Mouse (Mus musculus) lung, embryonic 16.5 days (tissue): ENCODE measurements at regions not wholly inside any gene's neighbourhood (a gene's known extent, or its start where the extent isn't known, plus 50 kb on each side); places are given as distances from the start of the nearest gene placed in this dataset.

Source experiments
- ATAC-seq: fragments of 200-750 bp; cut with Nextera tagmentation; 2 replicates; pipeline ENCODE4 v1.8.0; 2017; ENCODE audit warnings: low read depth, mild to moderate bottlenecking, moderate library complexity
- H3K27ac ChIP-seq: fragments of 300-500 bp; sonication (generic); 2 replicates; pipeline ENCODE4 v1.5.1; 2014; ENCODE audit warnings: mild to moderate bottlenecking, control low read depth, low read length
- H3K27me3 ChIP-seq: fragments of 300-500 bp; sonication (generic); 2 replicates; pipeline ENCODE4 v1.6.1; 2014; ENCODE audit warnings: low read depth, low read length, mixed read lengths; ENCODE audit not compliant: control insufficient read depth, insufficient read depth
- H3K36me3 ChIP-seq: fragments of 300-500 bp; sonication (generic); 2 replicates; pipeline ENCODE4 v1.6.1; 2014; ENCODE audit warnings: low read length; ENCODE audit not compliant: control insufficient read depth, insufficient read depth
- H3K4me1 ChIP-seq: fragments of 300-500 bp; sonication (generic); replicated peaks from 2 replicates; pipeline ENCODE4 v1.6.1; 2014; ENCODE audit warnings: low read length, mixed read lengths; ENCODE audit not compliant: control insufficient read depth, insufficient read depth
- H3K4me2 ChIP-seq: fragments of 300-500 bp; sonication (generic); 2 replicates; pipeline ENCODE4 v1.6.1; 2014; ENCODE audit warnings: low read depth, low read length, control low read depth
- H3K4me3 ChIP-seq: fragments of 300-500 bp; sonication (generic); 2 replicates; pipeline ENCODE4 v1.5.1; 2014; ENCODE audit warnings: mild to moderate bottlenecking, low read length, control low read depth
- H3K9ac ChIP-seq: fragments of 300-500 bp; sonication (generic); 2 replicates; pipeline ENCODE4 v1.6.1; 2014; ENCODE audit warnings: low read length, control low read depth
- H3K9me3 ChIP-seq: fragments of 300-500 bp; sonication (generic); 2 replicates; pipeline ENCODE4 v1.6.1; 2016; ENCODE audit warnings: low read length; ENCODE audit not compliant: control insufficient read depth
- WGBS: fragments of 180-500 bp; shearing (Covaris S2); extraction: QIAGEN DNeasy Blood & Tissue Kit; methylation state at CpG from one replicate; pipeline ENCODE4 v1.1.7; 2014; 5-methylcytosine and 5-hydroxymethylcytosine counted together

DNA sequence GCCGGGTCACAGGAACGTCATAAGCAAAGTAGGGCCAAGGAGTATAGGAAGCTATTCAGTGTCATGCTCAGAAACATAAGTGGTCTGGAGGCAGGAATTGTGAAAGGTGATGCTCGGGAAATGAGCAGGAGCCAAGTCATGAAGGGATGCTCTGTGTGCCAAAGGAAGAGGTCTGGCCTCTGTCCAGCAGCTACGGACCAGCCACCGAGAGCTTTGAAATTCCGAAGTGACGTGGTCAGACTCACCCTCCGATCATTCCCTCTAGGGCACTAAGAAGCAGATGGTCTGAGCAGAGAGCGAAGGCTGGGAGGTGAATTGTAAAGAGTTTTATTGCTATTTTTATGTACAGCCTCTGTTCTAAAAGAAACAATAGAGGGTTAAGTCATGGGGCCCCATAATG lies 206.9 kb upstream of the Gm26657 start:
- no peaks in the 10 kb centered on the region for H3K9me3 ChIP-seq
- H3K4me3 ChIP-seq, result no peak overlapping the region
- no peak; the same call in 1 of the 2 replicates for ATAC-seq
- H3K4me1 ChIP-seq, result peaks cover 3% of the 10 kb centered on the region; the same call in 1 of the 2 replicates
- H3K36me3 ChIP-seq, result no peaks in the 10 kb centered on the region
- no peak overlapping the region for H3K4me2 ChIP-seq
- no peak overlapping the region for H3K27ac ChIP-seq
- H3K27me3 ChIP-seq, result no peaks in the 10 kb centered on the region
- H3K9ac ChIP-seq, result no peak overlapping the region
- WGBS, result 37% methylated on average over 9 of the region's 9 CpGs

GRCm38 (mm10) chr4:56528571-56528970 lies 211.3 kb upstream of the Gm26657 start:
- no peak for ATAC-seq

GRCm38 (mm10) chr4:56524430-56524985 lies 215.4 kb upstream of the Gm26657 start:
- Histone ChIP-seq H3K9me3 (no peaks in the 10 kb centered on the region), H3K27me3 (no peaks in the 10 kb centered on the region), H3K4me1 (no peaks in the 10 kb centered on the region), H3K9ac (no peak overlapping the region), H3K36me3 (no peaks in the 10 kb centered on the region), H3K27ac (no peak overlapping the region), H3K4me2 (no peak overlapping the region), H3K4me3 (no peak overlapping the region)
- ATAC-seq, result no peak
- 82% methylated on average over 6 of the region's 6 CpGs for WGBS

More at GRCm38 (mm10) chr4:56528571-56528970, 211.3 kb upstream of the Gm26657 start:
- WGBS, result 78% methylated on average over 2 of the region's 2 CpGs
- Histone ChIP-seq H3K9ac (no peak overlapping the region), H3K4me2 (no peak overlapping the region), H3K4me3 (no peak overlapping the region), H3K4me1 (peaks cover 3% of the 10 kb centered on the region; the same call in 1 of the 2 replicates), H3K27me3 (no peaks in the 10 kb centered on the region), H3K27ac (no peak overlapping the region), H3K9me3 (no peaks in the 10 kb centered on the region), H3K36me3 (no peaks in the 10 kb centered on the region)

DNA sequence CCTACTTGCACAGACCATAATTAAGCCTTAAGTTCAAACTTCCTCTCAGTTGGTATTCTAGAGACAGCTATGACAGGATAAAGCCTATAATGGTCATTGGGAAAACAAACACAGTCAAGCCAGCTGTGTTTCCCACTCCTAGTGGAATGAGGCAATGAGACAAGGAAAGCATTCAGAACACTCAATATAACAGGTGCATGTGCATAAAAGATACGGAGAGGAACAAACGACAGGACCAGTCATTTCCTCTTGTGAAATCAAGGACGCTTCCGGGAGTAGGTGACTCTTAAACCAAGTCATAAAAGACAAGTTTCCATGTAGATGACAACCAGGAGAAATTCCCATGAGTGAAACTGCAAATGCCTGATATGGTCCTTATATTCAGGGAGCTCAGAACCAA lies 232.1 kb upstream of the Gm26657 start:
- Histone ChIP-seq H3K4me3 (no peak overlapping the region), H3K27me3 (no peaks in the 10 kb centered on the region), H3K4me1 (no peaks in the 10 kb centered on the region), H3K4me2 (no peak overlapping the region), H3K9ac (no peak overlapping the region), H3K9me3 (no peaks in the 10 kb centered on the region), H3K36me3 (no peaks in the 10 kb centered on the region), H3K27ac (no peak overlapping the region)
- ATAC-seq, result no peak
- 82% methylated on average over 4 of the region's 4 CpGs for WGBS

DNA sequence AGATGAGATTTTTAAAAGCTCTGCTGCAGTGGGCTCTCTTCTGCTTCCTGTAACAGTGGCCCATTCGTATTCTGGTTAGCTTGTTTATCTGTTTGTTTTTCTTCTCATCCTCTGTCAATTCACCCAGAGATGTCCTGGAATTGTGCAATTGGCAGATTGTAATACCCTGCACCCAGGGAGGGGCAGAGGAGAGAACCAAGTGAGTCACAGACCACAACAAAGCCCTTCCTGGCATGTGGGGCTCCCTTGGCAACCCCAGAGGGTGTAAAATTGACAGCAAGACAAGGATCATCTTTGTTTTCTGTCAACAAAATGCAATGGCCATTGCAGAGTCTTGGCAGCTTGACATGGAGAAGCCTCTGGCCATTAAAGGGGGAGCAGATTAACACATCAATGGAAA lies 233.1 kb upstream of the Gm26657 start:
- Histone ChIP-seq H3K4me3 (no peak overlapping the region), H3K4me2 (no peak overlapping the region), H3K27ac (no peak overlapping the region), H3K9me3 (no peaks in the 10 kb centered on the region), H3K36me3 (no peaks in the 10 kb centered on the region), H3K27me3 (no peaks in the 10 kb centered on the region), H3K4me1 (no peaks in the 10 kb centered on the region), H3K9ac (no peak overlapping the region)
- ATAC-seq, result no peak
- 76% methylated on average over 1 of the region's 1 CpGs for WGBS

DNA sequence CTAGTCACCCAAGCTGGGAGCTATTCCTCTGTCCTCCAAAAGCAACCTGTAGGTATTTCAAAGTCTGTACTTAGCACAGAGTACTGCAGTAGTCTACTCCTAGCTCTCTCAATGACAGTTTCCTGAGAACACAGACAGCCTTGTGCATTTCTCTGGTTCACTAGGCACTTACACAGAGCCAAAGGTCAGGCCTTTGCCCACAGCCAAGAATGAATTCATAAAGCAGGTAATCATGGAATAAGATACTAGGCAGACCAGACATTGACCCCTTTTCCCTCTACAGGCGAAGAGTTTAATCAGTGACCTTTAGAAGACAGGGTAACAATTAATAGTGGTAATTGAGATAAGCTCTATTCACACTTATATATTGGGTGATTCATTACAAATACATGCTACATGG lies 233.8 kb upstream of the Gm26657 start:
- H3K36me3 ChIP-seq, result no peaks in the 10 kb centered on the region
- no peaks in the 10 kb centered on the region for H3K27me3 ChIP-seq
- ATAC-seq, result no peak
- H3K4me3 ChIP-seq, result no peak overlapping the region
- H3K4me2 ChIP-seq, result no peak overlapping the region
- no peaks in the 10 kb centered on the region for H3K4me1 ChIP-seq
- no peak overlapping the region for H3K9ac ChIP-seq
- no peaks in the 10 kb centered on the region for H3K9me3 ChIP-seq
- WGBS, result 43% methylated on average over 1 of the region's 1 CpGs
- H3K27ac ChIP-seq, result no peak overlapping the region

GRCm38 (mm10) chr4:56492537-56493221 lies 247.2 kb upstream of the Gm26657 start:
- H3K4me2 ChIP-seq, result 0 out of 2 replicates have a peak overlapping the region, but pooled peaks have one; percentile 24
- peak; percentile 82 for ATAC-seq

DNA sequence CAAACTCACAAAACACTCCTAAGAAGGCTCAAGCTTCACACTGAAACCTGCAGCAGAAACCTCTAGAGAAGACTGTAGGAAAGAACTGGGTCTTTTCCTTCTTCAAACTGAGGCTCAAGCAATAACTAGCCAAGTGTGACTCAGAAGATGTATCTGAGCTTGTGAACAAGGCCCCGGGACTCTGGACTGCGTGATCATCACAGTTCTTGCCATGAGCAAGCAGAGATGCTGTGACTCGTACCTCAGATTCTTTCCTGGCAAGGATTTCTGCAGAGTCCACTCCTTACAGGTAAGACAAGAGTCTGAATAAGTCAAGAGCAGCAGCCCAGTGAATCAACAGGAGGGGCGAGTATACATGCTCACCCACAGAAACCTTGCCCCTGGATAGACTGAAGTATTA lies 250.5 kb upstream of the Gm26657 start:
- no peaks in the 10 kb centered on the region for H3K36me3 ChIP-seq
- H3K4me3 ChIP-seq, result no peak overlapping the region
- H3K4me1 ChIP-seq, result peaks cover 3% of the 10 kb centered on the region; the same call in 1 of the 2 replicates
- no peak overlapping the region for H3K4me2 ChIP-seq
- ATAC-seq, result no peak
- no peaks in the 10 kb centered on the region for H3K27me3 ChIP-seq
- H3K9me3 ChIP-seq, result no peaks in the 10 kb centered on the region
- 89% methylated on average over 4 of the region's 4 CpGs for WGBS
- H3K27ac ChIP-seq, result no peak overlapping the region
- no peak overlapping the region for H3K9ac ChIP-seq

More at GRCm38 (mm10) chr4:56492537-56493221, 247.2 kb upstream of the Gm26657 start:
- 27% methylated on average over 16 of the region's 16 CpGs for WGBS
- no peak overlapping the region for H3K9ac ChIP-seq
- no peaks in the 10 kb centered on the region for H3K27me3 ChIP-seq
- no peaks in the 10 kb centered on the region for H3K9me3 ChIP-seq
- no peak overlapping the region for H3K4me3 ChIP-seq
- H3K4me1 ChIP-seq, result peaks cover 3% of the 10 kb centered on the region; the same call in 1 of the 2 replicates
- no peaks in the 10 kb centered on the region for H3K36me3 ChIP-seq
- no peak overlapping the region for H3K27ac ChIP-seq

DNA sequence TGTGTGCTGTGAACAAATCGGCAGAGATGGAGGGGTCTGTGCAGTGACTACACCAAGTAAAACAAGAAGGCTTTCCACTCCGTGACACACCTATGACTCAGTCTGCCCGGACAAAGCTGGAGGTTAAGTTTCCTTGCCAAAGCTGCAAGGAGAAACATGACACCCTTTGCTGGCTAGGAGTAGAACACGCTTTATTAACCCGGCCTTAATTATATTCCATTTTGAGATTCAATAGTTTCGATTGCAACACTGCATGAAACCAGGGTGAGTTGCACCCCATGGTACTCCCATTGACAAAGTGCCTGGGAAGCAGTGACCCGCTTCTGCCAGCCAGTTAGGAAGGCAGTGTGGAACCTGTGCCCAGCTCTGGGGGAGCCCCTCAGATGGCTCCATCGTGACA lies 256.2 kb upstream of the Gm26657 start:
- Histone ChIP-seq H3K9ac (no peak overlapping the region), H3K4me3 (no peak overlapping the region), H3K4me2 (no peak overlapping the region), H3K27me3 (no peaks in the 10 kb centered on the region), H3K36me3 (no peaks in the 10 kb centered on the region), H3K9me3 (no peaks in the 10 kb centered on the region), H3K4me1 (no peaks in the 10 kb centered on the region), H3K27ac (no peak overlapping the region)
- WGBS, result 76% methylated on average over 8 of the region's 8 CpGs
- ATAC-seq, result no peak
